Mouse (Mus musculus): ENCODE measurements around the gene Kctd7.

The Kctd7 gene

DNA sequence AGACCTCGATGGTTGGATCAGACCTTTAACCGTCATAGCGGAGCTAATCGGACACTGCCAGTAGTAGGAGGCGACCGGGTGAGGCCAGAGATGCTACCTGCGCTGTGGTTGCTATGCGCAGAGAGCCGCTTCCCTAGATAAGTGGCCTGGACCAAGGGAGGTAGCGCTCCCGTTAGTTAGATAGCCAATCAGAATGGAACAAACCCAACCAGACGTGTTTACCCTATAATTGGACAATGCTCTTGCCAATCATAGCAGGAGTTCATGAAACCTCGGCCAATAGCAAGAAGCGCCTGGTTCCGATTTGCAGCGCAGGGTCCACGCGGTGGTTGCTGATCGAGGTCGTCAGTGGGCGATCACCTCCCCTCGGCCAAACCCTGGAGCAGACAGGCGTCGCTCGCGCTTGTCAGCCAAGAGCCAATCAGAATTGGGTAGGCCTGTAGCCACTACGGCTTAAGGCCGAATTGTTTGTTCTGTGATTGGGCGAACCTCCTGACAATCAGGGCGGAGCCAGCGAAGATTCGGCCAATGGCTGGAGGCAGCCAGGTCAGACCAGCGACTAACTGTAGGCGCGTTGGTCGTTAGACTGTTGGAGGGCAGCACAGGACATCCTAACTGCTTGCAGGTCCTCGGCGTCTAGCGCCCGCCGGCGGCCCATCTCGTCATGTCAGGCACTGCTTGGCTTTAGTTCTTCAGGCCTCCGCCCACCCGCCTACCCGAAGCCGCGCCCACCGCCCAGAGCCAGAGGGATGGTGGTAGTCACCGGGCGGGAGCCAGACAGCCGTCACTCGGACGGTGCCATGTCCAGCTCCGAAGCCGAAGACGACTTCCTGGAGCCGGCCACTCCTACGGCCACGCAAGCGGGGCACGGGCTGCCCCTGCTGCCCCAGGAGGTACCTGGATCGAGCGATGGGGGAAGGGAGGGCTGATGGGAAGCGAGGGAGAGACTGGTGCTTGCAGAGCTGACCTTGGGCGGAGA lies at the start of gene Kctd7:
Kctd7 (plus strand) TSS at position 528 of the 979 bp plus-strand sequence.
- peak; percentile 96 for DNase-seq (ENCODE audit: low read depth, low spot score)

DNA sequence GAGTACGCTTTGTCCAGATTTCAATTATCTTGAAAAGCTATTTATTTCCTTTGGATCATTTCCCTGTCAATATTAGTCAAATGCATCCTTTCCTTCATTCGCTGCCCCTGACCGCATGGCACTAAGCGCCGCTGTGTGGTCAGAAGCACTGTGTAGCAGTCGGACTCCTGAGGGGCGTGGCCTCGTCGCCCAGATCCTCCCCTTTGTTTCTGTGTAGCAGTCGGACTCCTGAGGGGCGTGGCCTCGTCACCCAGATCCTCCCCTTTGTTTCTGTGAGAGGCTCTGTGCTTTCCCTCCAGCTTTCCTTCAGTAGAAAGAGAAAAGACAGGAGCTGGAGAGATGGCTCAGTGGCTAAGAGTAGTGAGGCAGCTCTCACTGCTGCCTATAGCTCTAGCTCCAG lies 47.9 kb upstream of the Kctd7 start:
- DNase-seq (ENCODE audit: low read depth, low spot score): no peak

DNA sequence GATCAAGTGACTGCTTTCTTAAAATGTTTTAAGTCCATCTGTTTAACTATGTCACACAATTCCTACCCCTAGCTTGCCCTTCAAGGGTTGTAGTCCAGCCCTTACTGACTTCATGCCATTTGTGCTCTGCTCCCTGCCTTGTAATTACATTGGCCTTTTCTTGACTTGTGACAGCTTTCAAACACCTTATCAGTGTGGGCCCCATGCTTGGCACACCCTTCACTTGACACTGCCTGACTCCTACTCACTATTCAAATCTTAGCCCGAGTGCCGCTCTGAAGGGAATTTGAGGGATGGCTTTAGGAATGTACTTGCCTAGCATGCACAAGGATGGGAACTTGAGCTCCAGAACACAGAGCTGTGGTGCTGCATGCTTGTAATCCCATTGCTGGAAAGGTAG lies 46.8 kb upstream of the Kctd7 start:
- peak; percentile 40 for DNase-seq (ENCODE audit: low read depth, low spot score)

DNA sequence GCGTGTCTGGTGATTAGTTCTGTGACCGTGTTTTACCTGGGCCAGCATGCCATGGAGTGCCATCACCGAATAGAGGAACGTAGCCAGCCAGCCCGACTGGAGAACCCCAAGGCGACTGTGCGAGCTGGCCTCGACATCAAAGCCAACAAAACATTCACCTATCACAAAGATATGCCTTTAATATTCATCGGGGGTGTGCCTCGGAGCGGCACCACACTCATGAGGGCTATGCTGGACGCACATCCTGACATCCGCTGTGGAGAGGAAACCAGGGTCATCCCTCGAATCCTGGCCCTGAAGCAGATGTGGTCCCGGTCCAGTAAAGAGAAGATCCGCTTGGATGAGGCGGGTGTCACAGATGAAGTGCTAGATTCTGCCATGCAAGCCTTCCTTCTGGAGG lies 42.9 kb upstream of the Kctd7 start:
- DNase-seq (ENCODE audit: low read depth, low spot score): no peak

DNA sequence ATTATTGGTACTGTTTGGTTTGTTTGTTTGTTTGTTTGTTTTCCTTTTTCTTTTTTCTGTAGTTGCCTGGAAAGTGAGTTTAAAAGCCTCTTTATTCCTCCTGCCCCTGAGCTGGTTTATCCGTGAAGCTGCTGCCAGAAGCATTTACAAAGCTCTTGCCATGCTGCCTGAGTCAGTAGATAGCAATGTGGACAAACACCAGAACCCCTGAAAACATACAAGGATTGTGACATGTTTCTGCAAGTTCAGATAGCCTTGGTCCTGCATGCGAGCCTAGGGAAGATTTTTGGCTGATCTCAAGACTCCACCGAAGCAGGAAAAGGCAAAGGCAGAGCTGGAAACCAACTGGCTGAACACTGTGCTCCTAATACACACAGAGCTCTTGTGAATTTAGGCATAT lies 35.3 kb upstream of the Kctd7 start:
- DNase-seq (ENCODE audit: low read depth, low spot score): no peak

DNA sequence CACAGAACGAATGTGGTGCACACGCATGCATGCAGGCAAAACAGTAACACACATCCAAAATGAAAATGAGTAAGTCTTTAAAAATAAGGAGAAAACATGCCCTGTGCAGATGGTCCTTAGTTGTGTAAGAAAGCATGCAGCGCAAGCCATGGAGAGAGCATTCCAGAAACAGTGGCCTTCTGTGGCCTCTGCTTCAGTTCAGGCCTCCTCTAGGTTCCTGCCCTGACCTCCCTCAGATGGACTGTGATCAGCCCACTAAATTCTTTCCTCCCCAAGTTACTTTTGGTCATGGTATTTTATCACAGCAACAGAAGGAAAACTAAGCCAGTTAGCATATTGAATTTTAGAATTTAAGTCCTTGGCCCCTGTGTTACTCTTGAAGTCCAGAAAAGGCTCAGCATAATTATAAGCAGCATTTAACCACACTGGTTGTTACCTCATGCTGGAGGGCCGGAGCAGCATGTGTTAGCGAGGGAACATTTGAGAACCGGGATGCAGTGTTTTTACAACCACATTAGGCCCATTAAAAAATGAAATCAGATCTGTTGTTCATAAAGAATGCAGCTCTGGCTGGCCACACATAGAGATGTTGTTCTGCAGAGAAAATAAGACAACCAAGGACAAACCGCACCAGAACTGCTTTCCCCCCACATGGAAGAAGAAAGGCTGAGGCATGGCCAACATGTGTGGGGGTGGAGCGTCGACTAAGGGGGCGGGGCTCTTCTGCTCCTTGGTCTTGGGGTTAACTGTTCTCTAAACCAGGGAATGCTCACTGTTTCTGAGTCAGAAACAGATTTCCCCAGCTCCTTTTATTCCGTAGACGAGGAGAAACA lies 33.8 kb upstream of the Kctd7 start:
- no peak for DNase-seq (ENCODE audit: low read depth, low spot score)

DNA sequence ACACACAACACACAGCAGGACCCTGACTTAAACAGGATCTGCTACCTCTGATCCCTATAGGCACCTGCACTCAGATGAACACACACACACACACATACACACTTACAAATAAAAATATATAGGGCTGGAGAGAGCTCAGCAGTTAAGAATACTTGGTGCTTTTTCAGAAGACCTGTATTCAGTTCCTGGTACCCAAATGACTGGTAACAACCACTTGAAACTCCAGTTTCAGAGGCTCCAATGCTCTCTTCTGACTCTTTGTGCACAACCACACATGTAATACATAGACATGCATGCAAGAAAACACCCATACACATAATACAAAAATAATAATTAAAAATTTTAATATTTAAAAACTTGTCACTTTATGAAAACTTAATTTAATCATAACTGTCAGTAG lies 32.0 kb upstream of the Kctd7 start:
- DNase-seq (ENCODE audit: low read depth, low spot score): no peak

DNA sequence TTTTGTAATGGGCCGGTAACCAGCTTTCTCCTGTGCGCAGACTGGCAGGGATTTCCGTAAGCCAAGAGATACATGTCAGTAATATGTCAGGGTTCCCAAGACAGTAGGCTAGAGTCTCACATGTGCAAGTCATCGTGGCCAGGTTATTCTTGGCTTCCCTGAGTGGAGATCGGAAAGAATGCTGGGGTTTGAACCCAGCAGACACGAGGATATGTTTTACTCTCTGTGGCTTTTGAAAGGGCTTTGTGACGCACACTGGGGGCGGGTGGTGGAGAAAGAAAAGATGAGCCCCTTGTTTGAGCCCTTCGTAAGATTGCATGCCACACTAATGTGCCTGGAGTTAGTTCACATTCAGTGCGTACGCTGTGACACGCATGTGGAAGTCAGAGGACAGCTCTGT lies 28.5 kb upstream of the Kctd7 start:
- DNase-seq (ENCODE audit: low read depth, low spot score): no peak

DNA sequence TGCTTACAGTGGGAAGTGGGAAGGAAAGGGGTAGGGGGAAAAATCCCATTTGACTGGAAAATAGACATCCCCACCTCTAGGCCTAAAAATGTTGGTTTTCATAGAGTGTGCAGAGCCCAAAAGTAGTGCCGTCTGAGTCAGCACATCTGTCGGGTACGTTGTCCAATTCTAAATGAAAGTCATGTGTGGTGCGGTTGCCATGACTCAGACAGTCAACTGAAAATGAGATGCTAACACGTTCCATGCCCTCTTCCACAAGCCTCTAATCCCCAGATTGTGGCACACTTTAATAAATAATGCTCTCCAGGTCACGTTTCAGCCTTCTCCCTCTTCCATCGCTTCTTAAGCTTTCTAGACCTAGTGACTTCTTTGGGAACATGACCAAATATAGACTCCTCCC lies 27.8 kb upstream of the Kctd7 start:
- DNase-seq (ENCODE audit: low read depth, low spot score): no peak

DNA sequence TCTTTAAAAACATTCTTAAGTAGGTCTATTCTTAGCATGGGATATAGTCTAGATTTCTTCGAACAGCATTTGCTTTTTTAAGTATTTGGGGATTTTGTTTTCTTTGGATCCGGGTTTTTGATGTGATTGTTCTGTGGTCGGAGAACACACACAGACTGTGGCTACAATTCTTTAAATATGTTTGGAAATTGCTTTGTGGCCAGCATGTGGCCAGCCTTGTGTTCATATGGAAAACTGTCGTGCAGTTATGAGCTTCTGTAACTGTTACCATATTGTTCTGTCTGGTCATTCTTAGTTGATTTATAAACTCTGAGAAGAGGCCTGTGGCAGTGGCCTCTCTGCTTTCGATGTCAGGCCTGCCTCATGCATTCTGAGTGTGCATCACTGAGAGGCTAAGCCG lies 26.7 kb upstream of the Kctd7 start:
- no peak for DNase-seq (ENCODE audit: low read depth, low spot score)

DNA sequence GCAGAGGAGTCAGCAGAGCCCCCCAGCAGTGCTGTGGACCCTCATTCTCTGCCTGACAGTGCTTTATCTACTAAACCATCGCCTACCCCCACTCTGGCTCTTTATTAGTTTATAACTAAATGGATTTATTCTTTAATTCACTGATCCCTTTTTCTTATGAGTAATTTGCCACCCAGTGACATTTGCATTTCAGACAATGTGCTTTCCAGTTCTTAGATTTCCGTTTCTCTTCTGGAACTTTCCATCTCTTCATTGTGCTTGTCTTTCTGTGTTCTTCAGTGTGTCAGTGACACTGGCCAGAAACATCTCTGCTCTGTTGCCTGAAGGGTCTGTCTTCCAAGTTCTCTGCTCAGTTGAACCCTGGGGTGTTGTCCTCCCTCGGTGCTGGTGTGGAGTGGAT lies 25.4 kb upstream of the Kctd7 start:
- no peak for DNase-seq (ENCODE audit: low read depth, low spot score)

DNA sequence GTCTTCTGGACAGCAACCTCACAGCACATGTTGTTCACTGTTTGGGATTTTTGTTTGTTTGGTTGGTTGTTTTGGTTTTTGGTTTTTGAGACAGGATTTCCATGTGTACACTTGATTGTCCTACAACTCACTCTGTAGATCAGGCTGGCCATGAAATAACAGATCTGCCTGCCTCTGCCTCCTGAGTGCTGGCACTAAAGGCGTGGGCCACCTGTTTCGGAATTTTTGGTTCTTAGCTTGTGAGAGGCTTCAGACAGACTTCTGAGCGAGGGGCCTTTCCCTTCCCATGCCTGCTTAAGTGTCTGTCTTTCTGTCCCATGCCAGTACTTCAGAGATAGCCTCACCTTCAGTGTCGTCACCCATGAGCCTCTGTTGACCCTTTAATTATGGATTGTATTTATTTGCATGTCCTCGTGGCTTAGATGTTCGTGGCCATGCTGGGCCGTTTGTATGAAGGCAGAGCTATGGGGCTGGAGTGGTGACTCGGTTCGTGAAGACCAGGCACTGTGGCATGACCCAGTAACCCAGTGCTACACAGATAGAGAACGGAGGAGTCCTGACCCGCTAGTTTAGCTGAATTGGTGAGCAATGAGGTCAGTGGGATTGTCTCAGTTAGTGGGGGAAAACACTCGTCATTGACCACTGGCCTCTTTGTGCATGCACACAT lies 24.5 kb upstream of the Kctd7 start:
- DNase-seq (ENCODE audit: low read depth, low spot score): no peak

DNA sequence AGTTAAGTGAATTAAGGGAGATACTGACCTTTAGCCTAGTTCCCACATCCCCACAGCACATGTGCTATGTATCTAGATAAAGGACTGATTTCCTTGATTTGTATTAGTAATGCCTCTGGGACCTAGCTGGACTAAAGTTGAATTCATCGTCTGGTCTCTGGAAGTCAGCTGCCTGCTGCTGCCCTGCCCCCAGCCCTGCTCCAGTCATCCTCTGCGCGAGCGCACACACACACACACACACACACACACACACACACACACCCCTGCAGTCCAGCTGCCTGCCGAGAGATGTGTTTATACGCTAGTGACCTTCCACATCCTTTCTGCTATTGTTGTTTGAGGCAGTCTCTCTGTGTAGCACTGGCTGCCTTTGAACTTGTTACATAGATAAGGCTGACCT lies 23.8 kb upstream of the Kctd7 start:
- no peak for DNase-seq (ENCODE audit: low read depth, low spot score)

DNA sequence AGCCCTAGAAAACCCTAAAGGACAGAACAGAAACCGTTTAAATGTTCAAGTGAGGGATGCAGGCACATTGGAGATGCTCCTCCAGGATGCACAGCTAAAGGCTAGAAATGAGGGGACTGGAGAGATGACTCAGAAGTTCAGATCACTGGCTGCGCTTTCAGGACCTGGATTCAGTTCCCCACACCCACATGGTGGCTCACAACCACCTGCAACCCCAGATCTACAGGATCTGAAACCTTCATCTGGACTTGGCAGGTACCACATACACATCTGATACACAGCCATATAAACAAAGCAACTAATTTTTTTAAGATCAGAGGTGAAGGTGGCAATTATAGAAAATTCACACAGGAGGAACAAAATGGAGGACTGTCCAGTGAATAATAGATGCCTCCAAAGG lies 22.3 kb upstream of the Kctd7 start:
- DNase-seq (ENCODE audit: low read depth, low spot score): no peak

DNA sequence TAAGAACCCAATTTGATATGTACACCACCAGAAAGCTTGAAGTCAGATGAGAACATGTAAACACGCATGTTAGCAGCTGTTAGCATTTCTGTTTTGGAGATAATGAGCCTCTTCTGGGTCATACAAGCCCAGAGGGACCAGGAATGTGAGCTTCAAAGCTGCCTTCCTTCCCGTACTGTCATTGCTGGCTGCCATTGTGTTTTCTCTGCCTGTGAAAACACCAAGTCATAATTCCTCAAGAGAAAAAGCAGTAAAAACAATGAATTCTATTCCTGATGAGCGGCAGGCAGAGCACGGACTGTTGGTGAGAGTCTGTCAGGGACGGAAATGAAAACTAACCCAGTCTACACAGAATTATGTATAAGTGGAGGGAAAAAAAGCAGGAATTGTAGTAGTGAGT lies 20.4 kb upstream of the Kctd7 start:
- no peak for DNase-seq (ENCODE audit: low read depth, low spot score)

DNA sequence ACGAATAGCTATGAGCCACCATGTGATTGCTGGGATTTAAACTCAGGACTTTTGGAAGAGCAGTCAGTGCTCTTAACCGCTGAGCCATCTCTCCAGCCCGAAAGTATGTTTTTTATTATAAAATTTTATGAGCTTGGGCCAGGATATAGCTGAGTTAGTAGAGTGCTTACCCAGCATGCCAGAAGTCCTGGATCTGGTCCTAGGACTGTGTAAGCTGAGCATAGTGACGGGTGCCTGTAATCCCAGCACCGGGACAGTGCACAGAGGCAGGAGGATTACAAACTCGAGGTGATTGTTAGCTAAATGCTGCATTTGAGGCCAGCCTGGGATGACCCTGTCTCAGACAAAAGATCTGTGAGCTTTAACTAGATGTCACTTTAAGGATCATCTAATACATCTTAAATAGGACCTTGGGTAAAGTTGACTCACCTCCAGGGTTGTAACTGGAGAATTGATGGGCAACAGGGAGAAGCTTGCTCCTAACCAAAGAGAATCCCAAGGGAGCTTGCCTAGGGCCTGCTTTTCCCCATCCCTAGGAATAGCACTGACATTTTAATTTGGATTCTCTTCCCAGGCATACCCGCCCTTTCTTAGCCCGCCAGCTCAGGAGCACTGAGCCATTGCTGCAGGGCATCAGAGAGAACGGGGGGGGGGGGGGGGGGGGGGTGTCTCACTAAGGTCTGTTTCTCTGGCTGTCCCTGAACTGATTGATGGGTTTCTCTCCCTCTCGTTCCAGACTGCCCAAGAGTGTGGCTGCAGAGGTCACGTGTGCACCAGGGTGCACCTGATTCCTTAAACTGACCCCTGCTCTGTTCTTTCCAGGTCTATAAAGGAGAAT lies 15.8 kb upstream of the Kctd7 start:
- DNase-seq (ENCODE audit: low read depth, low spot score): no peak

DNA sequence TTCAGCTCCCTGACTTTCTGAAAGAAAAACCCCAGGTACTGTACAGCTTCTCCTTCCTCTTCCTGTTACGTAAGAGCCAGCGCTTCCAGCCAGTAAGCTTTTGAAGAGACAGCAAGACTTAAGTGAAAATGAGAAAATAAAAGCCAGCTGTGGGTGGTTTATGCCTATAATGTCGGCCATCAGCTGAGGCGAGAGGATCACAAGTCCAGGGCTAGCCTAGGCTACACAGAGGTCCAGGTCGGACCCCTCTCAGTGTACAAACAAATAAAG lies 15.2 kb upstream of the Kctd7 start:
- no peak for DNase-seq (ENCODE audit: low read depth, low spot score)

DNA sequence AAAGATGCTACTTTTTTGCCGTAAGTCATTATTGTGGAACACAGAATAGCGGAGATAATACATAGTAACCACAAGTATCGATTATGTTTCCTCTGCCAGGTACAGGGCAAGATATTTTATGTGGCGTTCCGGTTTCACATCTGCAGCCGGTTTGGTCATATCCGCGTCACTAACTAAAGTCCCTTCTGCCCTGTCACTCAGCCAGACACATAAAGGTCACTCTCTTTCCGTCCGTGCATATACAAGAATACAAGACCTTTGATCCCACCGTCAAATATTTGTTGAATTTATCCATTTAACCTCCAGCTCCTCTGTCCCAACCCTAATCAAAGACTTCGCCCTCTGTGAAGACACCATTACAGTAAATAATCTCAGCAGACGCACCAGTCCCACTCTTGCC lies 8.1 kb upstream of the Kctd7 start:
- DNase-seq (ENCODE audit: low read depth, low spot score): no peak

DNA sequence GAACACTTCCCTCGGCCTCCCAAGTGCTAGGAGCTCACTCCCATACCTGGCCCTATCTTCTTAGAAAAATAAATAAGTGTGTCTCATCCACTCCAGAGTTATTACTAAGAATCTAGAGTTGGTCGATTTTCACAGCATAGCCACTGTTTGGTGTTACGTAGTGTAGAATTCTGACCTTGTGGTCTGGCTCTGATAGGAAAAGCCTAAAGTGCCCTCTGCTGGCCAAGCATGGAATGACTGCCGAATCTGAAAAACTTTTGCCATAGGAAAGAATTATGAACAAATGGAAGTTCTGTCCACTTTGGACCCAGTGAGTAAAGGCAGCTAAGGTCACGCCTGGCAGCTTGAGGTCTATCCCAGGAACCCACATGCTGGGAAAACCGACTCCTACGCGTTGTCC lies 5.3 kb upstream of the Kctd7 start:
- DNase-seq (ENCODE audit: low read depth, low spot score): peak; percentile 68

DNA sequence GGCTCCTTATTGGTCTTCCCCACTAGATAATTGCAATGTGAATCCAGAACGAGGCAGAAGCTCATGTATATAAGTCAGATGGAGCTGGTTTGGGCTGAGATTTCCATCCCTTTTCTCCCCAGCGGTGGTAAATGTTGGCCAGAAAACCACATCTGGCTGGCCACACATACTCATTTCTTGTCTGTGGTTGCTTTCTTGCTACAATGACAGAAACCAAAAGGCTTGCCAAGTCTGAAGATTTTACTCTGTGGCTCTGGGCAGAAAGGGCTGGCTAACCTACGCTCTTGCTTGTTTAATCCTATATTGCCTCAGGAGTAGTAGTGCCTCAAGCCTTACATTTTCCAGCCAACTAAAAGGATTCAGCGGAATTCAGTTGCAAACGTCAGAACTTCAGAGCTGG lies 3.5 kb upstream of the Kctd7 start:
- DNase-seq (ENCODE audit: low read depth, low spot score): no peak

DNA sequence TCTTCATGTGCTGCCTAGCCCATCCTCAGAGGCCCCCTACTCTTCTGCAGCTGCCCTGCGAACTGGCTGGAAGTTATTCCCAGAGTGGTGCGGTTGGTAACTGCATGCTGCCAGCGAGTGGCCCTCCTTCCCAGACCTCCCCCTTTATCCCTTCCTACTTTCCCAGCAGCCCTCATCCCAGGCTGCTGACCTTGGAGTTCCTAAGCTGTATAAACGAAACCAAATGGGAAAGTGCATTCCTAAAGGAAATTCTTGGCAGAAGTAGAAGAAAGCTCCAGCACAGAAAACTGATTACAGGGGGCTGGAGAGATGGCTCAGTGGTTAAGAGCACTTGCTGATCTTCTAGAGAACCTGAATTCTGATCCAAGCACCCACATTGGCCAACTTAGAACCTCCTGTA lies 2.6 kb upstream of the Kctd7 start:
- no peak for DNase-seq (ENCODE audit: low read depth, low spot score)

DNA sequence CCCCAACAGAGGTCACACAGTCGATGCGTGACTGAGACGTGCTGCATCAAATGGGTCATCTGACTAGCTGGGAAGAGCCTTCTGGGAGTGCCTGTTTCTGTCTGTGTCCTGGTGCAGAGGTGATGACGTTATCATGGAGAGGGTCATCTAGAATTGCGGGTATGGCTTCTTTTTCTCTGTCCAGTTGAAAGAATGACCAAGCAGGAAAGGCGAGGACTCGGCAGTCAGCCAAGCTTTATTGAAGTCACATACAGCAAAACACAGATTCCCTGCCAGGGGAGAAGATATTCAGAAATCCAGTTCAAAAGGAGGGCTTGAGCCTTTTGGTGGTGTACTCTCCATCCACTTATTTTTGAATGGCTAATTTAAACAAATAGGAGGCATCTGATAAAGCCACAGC lies 1.6 kb upstream of the Kctd7 start:
- no peak for DNase-seq (ENCODE audit: low read depth, low spot score)

Data from c-Kit-negative CD71-positive TER-119-positive erythroid progenitor cells, embryonic 14.5 days (primary cell).